Mouse (Mus musculus): ENCODE measurements around the gene Golga4.
A peak's percentile ranks its signal among the peaks of the same experiment; 100 is the strongest.

Golga4 gene

DNA sequence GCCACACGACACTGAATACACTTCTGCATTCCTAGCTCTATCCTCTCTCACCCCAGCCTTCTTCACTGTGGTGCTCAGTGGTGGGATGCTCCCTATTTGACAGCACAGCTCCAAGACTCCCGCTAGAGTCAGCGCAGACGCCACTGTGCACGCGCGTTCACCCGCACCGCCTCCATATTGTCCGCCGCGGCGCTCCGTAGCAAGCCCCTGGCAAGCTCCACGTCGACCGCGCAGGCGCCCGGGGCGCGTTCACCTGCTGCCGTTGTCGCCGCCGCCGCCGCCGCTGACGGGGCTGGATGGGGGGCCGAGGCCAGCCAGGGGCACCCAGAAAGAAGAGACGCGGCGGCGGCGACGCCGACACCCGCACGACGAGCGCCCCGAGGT is at the start of gene Golga4:
Golga4 (plus strand) TSS at position 248 of the 384 bp plus-strand sequence.
- DNase-seq (ENCODE audit: low spot score in 2 of 2) = peak; percentile 80 to 87

DNA sequence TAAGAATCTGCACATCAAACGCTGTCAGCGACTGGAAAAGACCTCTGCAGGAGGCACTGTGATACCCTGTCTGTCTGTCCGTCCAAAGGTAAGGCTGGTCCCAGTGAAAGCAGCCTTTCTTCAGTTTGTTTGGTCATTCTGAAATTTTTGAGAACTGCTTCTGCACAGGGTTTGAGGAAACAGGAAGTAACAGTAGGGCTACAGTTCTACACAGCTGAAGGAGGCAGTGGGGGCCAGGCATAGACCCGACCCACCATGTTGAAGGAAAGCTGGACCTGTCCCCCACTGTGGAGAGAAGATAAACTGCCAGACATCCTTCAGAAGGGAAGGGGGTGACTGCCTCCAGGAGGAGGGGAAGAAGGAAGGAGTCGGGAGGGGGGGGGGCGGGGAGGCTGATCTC is 49.7 kb upstream of the Golga4 start:
- no peak for DNase-seq (ENCODE audit: low spot score in 2 of 2)

DNA sequence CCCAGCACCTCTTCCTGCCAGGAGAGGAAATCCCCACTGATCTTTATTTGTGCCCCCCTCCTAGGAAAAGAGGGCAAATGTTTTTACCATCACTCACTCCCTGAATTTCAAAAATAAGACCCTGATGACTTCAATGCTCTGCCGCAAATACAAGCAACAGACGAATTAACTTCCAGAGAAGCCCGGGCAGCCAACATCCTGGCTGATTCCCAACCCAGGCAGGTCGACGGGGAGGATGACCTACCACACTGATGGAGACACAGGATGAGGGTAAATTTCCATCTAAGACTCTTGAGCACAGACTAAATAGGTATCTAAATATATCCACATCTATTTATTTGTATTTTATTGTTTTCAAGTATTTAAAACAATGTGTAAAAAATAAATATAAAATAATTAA is 48.0 kb upstream of the Golga4 start:
- DNase-seq (ENCODE audit: low spot score in 2 of 2) = no peak

- no peak for DNase-seq (ENCODE audit: low spot score in 2 of 2)
Observed at GRCm38 (mm10) chr9:118464031-118464430, 42.0 kb upstream of the Golga4 start.

DNA sequence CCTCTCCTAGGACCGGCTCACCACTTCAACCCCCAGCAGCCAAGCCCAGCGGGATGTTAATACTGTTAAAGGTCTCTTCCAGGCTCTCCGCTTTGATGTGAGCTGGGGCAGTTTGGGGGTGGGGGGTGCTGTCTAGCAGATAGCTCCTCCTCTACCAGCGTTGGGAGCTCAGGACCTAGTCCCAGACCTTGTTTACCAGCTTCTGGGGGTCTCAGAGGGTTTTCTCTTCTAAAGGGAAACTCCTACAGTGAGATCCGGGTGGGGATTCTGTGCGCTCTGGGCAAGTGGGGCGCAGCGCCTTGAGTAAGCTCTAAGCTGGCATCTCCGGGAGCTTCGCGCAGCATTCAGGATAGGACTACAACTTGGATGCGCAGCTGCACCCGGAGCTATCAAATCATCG is 37.8 kb upstream of the Golga4 start:
- no peak for DNase-seq (ENCODE audit: low spot score in 2 of 2)

DNA sequence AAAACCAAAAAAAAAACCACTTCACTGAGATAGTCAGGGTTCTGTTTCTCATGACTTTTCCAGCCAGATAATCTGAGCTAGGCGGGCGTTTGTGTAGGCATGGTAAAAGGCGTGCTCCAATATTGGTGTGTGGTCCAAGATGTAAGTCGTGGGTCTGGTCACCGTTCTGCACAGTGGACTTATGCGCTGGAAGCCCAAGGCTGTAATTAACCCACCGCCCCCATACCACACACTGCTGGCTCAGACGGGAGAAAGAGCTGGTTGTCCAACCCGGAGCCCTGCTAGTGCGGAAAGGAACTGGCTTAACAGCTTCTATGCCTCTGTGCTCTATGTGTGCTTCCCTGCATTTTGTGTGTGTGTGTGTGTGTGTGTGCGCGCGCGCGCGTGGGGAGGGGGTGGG is 36.8 kb upstream of the Golga4 start:
- DNase-seq (ENCODE audit: low spot score in 2 of 2) = no peak

DNA sequence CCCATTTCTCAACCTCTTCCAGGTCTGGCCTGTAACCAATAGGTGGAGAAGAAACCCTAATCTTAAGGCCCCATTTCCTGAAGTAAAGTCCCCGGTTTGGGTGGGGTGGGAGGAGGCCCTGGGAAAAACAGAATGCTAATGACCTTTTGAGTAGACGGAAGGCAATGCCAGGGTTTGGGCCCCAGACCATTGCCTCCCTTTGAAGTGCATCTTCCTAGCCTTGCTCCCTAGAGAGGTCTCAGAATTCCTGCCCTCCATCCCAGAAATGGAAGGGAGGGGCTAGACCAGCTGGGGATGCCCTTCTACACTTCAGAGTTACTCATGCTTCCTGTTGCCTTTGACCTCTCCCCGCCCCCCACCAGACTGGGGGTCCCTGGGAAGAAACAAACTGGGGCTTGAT is 34.8 kb upstream of the Golga4 start:
- DNase-seq (ENCODE audit: low spot score in 2 of 2) = no peak

DNA sequence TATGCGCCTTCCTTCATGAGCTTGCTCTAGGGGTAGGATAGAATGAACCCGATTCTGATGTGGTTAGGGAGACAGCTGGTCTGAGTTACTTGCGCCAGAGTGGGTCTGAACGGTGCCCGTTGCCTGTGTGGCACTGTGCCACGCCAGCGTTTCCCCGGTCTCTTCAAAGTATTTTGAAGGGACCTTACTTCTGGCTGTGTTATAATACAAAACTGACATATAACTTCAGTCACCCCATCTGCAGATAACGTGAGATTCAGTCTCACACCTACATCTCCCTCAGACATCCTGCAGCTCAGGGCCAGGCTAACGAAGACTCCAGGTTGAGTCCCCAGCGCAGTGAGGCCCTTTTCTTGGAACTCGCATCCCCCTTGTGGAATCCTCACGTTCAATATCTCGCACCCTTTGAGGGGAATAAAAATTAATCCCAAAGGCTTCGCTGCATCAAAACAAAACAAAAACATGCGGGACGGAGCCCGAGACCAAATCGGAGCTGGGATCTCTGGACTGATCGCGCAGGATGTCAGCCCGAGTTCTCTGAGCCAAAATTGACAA is 29.8 kb upstream of the Golga4 start:
- DNase-seq (ENCODE audit: low spot score in 2 of 2) = no peak

- DNase-seq (ENCODE audit: low spot score in 2 of 2) = no peak
Observed at GRCm38 (mm10) chr9:118476766-118477271, 29.2 kb upstream of the Golga4 start.

GRCm38 (mm10) chr9:118477281-118477931 is 28.7 kb upstream of the Golga4 start:
- no peak for DNase-seq (ENCODE audit: low spot score in 2 of 2)

- DNase-seq (ENCODE audit: low spot score in 2 of 2) = no peak
Observed at GRCm38 (mm10) chr9:118477961-118478360, 28.1 kb upstream of the Golga4 start, which contains the start of gene Eomes. Eomes (plus strand) TSS chr9:118478212.

DNA sequence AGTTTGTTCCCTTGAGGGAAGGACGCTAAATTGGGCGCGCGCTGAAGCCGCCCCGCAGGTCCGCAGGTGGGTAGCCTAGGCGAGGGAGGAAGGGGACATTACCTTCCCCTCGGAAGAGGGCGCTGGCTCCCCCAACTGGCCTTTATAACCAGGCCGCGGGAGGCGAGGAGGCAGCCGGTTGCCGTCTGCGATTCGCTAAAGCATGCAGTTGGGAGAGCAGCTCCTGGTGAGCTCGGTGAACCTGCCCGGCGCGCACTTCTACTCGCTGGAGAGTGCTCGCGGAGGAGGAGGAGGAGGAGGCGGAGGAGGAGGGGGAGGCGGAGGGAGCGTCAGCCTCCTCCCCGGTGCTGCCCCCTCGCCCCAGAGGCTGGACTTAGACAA is 27.6 kb upstream of the Golga4 start:
- no peak for DNase-seq (ENCODE audit: low spot score in 2 of 2)

GRCm38 (mm10) chr9:118478839-118479507 is 27.1 kb upstream of the Golga4 start:
- no peak for DNase-seq (ENCODE audit: low spot score in 2 of 2)

DNA sequence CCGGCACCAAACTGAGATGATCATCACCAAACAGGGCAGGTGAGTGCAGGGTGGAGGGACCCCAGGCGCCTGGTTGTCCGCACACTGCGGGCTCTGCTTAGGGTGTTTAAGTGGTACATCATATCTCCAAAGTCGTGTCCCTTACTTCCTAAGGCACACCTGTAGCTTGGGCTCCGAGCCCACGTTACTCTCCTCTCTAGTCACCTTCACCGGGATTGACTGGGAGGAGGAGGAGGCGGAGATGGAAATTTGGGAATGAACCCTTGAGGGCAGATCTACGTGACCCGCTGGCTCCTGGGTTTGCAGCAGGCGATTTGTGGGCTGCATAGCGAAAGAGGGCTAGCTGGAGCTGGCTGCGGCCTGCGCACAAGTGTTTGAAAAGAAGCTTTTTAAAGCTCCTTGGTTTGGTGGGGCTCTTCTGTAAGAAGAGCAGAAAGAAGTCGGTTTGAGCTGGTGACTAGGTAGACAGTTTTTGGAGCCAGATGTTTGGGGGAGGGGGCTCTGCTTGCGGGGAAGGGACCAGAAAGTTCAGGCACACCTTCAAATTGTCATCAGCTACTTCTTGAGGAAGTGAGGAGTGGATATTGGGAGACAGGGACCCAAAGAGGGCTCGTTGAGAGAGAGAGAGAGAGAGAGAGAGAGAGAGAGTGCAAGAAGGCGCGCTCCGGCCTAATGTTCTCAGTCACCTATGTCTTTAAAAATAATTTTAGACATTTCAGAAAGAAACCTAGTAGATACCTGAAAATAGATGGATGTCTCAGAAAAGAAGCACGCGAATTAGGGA is 26.4 kb upstream of the Golga4 start:
- no peak for DNase-seq (ENCODE audit: low spot score in 2 of 2)

GRCm38 (mm10) chr9:118480292-118480690 is 25.8 kb upstream of the Golga4 start:
- DNase-seq (ENCODE audit: low spot score in 2 of 2) = no peak

DNA sequence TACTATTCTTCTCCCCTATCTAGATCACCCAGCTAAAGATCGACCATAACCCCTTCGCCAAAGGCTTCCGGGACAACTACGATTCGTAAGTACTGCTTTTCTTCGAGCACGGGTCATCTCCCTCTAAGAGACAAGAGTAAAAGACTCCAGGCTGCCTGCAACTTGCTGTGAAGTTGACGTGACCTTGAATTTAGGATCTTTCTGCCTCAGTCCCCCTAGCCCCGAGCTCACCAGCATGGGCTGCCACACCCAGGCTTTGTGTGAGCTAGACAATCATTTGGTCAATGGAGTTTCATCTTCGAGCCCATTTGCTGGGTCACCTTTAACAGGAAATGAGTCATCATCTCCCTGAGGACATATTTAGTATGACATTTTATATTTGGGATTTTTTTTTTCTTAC is 23.9 kb upstream of the Golga4 start:
- no peak for DNase-seq (ENCODE audit: low spot score in 2 of 2)

DNA sequence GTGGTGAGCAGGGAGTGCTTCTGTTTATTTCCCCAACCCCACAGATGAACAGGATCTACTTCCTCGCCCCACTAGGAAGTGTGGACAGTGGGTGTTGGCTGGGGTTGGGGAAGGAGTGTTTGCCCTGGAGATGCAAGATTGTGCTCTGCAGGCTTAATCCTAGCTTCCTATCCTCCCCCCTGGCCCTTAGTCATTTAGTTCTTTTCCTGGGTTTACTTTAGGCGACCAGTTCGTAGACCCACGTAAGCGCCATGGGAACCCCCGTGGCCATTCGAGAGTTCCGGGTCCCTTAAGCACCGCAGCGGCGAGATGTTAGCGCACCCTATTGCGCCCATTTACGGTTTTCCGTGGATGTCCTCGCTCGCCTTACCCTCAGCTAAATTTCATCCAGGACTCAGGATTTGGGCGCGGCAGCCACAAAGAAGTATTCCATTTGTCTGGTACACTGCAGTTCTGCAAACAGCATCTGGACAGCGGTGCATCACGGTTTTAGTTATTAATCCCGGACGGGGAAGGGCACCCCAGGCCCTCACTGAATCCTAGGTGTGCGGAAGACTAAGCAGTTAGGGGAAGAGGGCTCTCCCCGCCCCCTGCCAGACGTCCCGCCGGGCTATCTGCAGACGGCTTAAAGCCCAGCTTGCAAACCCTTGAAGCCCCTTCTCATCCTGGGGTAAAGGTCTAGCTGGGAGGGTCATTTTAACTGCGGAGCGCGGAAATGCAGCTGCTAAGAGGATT is 19.5 kb upstream of the Golga4 start:
- no peak for DNase-seq (ENCODE audit: low spot score in 2 of 2)

DNA sequence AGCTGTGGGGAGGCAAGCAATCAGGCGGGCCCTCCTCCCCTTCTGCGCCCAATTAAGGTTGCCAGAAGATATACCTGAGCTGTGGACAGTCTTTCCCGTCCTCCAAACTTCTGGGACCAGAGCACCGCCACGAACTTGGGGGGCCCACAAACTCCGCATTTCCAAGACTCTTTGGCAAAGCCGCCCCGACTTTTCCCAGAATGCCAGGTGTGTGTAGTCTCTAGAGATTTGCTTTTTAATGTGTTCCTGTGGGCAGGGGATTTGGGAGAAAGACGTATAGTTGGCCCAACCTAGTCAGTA is 19.0 kb upstream of the Golga4 start:
- no peak for DNase-seq (ENCODE audit: low spot score in 2 of 2)

GRCm38 (mm10) chr9:118487636-118488035 is 18.4 kb upstream of the Golga4 start:
- no peak for DNase-seq (ENCODE audit: low spot score in 2 of 2)

DNA sequence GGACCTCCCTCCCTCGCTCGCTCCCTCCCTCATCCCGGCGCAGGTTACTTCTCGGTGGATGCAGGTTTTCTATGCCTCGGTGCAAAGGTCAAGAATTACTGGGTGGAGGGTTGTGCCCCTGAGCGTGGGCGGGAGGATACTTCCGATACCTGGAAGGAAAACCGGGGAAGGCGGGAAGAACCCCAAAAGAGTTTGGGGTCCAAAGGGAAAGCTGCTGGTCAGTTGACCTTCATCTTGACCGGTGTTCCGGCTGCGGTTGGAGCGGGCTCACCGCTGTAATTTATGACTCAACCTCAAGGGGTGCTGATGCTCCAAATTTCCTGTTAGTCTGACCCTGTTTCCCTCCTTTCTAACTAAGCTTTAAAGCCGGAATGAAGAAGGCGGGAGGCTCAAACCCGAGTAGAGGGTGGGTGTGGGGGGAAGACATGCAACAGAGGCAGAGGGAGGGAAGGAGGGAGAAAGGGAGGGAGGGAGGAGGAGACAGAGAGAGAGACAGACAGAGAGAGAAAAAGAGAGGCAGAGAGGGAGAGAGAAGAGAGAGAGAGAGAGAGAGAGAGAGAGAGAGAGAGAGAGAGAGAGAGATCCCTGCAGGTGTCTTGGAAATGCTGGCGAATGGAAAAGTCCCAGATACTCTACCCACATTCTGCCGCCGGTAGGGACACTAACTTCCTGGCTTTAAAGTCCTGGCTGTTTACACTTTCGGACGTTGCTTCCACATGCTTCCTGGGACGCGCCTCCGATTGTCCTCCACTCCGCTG is 17.8 kb upstream of the Golga4 start:
- DNase-seq (ENCODE audit: low spot score in 2 of 2) = no peak

GRCm38 (mm10) chr9:118488896-118489578 is 17.0 kb upstream of the Golga4 start:
- DNase-seq (ENCODE audit: low spot score in 2 of 2) = no peak

Measured in urinary bladder, postnatal 4 days (tissue).